Mouse (Mus musculus): ENCODE results near the gene Ptp4a2.
"Not testable (repeated sequence)": the region's sequence is repeated elsewhere in the genome, so short reads cannot be mapped to it uniquely, and the experiment has no call there.

Ptp4a2 gene

DNA sequence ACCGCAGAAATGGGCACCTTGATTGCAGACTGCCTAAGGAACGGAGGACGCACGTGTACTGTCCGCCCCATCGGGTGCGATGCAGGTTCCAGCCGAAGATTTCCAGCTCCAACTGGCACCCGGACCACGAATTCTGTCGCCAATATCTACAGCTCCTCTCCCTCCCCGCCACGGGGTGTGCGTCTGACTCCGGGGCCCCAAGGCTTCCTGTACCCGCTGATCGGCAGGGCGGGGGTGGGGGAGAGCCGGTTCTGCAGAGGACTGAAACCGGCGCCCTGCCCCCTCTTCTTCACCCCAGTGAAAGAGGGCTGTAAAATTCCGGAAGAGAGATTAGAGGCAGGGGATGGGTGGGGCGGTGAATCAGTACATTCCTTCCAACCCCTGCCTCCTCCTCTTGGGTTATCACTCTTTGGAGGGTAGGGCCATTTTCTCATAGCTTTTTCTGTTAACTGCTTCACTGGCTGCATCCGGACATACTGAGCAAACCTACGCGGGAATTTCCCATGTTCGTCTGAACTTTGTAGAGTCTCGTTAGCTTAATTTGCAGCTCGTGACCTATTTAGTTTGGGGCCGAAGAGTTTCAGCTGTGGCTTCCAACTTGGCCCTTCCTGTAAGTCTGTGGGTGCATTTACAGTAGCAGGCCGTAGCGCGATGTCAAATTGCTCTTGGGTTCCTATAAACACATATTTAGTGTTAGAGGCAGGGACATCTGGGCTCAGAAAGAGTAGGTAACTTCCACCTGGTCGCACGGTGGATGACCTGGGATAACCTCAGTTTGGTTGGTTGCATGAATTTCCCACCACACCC is at the start of gene Ptp4a2:
TSS of gene Ptp4a2 (plus strand) at position 422 of the 807 bp plus-strand sequence.
- DNase-seq (ENCODE audit: low spot score), result peak; percentile 25

- no peak for DNase-seq (ENCODE audit: low spot score)
These were observed 49.4 kb upstream of the Ptp4a2 start for GRCm38 (mm10) chr4:129761606-129762005.

- not testable (repeated sequence) for DNase-seq (ENCODE audit: low spot score)
These were observed 48.5 kb upstream of the Ptp4a2 start for GRCm38 (mm10) chr4:129762496-129762895.

- DNase-seq (ENCODE audit: low spot score), result no peak
These were observed 45.7 kb upstream of the Ptp4a2 start for GRCm38 (mm10) chr4:129765351-129765750.

- no peak for DNase-seq (ENCODE audit: low spot score)
These were observed 43.2 kb upstream of the Ptp4a2 start for GRCm38 (mm10) chr4:129767782-129768181.

DNA sequence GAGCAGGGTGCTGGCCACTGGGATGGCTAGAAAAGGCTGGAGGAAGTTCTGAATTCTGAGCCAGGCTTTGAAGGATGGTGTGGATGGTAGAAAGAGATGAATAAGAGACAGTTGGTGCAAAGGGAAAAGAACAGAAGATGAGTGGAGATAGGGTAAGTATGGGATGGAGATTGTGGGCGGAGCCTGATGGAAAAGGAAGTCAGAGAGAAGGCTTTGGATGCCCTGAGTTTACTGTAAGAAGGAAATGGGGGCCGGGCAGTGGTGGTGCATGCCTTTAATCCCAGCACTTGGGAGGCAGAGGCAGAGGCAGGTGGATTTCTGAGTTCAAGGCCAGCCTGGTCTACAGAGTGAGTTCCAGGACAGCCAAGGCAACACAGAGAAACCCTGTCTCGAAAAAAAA is 42.3 kb upstream of the Ptp4a2 start:
- DNase-seq (ENCODE audit: low spot score), result not testable (repeated sequence)

- no peak for DNase-seq (ENCODE audit: low spot score)
These were observed 40.4 kb upstream of the Ptp4a2 start for GRCm38 (mm10) chr4:129770600-129770999.

- no peak for DNase-seq (ENCODE audit: low spot score)
These were observed 39.7 kb upstream of the Ptp4a2 start for GRCm38 (mm10) chr4:129771314-129771671.

GRCm38 (mm10) chr4:129771672-129772521 is 39.1 kb upstream of the Ptp4a2 start:
- DNase-seq (ENCODE audit: low spot score), result peak; percentile 63

DNA sequence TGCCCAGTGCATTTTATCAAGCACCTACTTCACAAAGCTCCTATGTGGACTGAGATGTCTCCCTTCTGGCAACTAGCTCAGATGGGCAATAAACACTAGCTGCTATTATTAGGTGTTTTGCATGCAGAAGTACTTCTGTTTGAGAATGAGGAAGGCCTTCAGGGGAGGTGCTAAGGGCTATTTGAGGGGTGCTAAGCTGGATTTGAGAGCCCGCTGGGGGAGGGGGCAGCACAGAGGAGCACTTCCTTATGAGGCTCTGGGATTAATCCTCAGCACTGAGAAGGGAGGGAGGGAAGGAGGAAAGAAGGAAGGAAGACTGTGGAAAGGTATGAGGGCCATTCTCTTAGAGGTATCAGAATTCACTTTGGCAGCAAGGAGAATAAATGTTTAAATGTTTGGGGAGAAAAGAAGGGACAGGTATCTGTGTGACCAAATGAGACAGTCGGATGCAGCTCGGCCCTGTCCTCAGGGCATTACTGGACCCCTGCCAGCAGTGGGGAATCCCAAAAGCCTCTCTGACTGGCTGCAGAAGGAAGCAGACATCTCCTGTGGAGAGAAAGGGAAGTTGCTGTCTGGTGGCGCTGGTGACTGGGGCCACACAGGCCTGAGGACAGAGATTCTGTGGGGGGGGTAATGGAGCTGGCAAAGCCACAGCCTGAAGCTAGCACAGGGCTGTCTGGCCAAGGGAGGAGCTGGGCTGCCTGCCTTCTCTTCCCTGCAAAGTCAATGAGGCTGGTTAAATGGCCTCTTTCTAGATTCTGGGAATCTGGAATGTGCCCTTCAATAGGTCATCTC is 28.9 kb upstream of the Ptp4a2 start:
- no peak for DNase-seq (ENCODE audit: low spot score)

DNA sequence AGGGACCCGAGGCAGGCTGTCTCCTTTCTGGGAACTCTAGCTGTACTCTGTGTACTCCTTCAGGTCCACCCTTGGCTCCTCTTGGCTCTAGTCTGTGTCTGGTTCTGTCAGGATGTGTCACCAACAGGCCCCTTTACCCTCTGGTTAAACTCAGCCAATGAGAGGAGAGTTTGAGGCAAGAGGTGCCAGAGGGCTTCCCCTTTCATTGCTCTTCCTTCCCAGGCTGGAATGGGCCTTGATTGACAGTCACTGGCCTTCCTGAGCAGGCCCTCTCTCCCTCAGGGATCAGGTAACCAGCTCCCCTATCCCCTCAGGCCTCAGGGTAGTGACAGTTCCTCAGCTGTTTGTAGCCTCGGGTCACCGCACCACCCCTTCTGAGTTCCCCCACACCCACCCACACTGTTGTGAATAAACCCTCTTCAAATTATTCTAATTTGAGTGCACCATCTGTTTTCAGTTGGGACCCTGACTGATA is 28.1 kb upstream of the Ptp4a2 start:
- peak; percentile 46 for DNase-seq (ENCODE audit: low spot score)

GRCm38 (mm10) chr4:129783506-129783905 is 27.5 kb upstream of the Ptp4a2 start:
- DNase-seq (ENCODE audit: low spot score), result no peak

- DNase-seq (ENCODE audit: low spot score), result peak; percentile 89
These were observed 25.8 kb upstream of the Ptp4a2 start for GRCm38 (mm10) chr4:129785178-129785577.

GRCm38 (mm10) chr4:129788693-129789092 is 22.3 kb upstream of the Ptp4a2 start:
- DNase-seq (ENCODE audit: low spot score), result no peak

DNA sequence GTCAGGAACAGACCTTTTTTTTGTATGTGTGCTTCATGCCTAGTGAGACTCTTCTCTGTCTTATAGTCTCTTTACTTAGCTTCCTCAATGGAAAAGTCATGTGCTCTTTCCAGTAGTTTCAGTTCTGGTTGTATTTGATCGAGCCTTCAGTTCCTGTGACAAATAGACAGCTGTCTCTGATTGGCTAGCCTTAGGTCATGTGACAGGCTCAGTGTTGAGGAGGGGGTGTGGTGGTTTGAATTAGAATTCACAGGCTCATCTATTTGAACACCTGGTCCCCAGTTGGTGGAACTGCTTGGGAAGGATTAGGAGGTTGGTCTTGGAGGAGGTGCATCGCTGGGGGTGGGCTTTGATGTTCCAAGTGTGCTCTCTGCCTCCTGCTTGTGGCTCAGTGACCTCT is 21.4 kb upstream of the Ptp4a2 start:
- DNase-seq (ENCODE audit: low spot score), result no peak

DNA sequence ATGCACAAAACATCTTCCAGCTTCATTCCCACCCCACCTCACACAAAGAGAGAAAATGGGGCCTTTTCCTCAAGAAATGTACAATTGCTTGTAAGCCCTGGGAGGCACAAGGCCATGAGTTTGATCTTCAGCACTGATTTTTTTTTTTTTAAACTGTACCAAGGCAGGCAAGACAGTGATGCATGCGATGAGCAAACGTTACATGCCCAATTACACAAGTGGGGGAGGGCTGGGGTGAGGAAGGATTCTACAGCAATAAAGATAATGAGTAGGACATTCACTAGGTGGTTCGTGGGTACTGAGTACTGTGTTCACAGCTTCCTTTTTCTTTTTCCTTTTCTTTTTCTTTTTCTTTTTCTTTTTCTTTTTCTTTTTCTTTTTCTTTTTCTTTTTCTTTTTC is 20.5 kb upstream of the Ptp4a2 start:
- no peak for DNase-seq (ENCODE audit: low spot score)

- peak; percentile 35 for DNase-seq (ENCODE audit: low spot score)
These were observed 19.6 kb upstream of the Ptp4a2 start for GRCm38 (mm10) chr4:129791399-129791798.

DNA sequence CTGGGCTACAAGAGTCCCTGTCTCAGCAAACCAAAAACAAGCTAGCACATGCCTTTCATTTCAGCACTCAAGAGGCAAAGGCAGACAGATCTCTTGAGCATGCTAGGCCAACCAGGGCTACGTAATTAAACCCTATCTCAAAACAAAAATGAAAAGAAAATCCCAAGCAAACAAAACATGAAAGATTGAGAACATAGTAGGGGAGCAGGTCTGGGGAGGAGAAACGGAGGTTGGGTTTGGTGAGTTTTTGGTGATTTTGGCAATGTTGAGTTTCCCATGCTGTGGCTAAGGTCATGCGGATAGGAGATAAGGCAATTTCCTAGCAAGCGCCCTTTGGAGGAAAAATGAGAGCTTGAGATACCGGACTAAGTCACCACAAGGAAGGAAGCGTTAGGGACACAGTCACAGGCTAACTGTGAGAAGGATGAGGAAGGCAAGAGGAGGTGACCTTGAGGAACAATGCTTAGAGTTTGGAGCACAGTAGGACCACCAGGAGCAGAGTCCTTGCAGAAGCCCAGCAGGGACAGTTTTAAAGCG is 18.3 kb upstream of the Ptp4a2 start:
- DNase-seq (ENCODE audit: low spot score), result no peak

DNA sequence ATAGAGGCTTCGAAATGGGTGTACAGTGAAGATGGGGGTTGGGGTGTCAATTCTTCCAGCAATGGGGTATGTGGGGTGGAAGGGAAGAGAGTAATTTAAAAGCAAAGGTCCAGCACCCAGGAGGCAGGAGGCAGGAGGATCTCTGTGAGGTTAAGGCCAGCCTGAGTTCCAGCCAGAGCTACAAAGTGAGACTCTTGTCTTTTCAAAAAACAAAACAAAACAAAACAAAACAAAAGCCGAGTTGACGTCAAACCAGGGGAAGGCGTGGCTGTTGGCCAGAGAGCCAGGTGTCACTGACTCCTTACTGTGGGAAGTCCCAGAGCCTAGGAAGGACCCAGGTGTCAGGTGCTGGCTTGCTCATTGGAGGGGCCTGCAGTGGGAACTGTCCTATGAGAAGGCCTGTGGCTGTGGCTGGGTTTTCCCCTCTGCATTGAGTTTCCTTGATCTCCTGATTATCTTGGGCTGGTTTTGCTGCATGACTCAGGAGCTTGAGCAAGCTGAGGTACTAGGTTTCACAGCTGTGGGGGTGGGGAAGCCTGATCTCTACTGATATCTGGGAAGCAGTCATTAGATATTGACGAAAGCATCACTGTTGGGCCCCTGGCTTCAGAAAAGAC is 17.2 kb upstream of the Ptp4a2 start:
- DNase-seq (ENCODE audit: low spot score), result no peak

DNA sequence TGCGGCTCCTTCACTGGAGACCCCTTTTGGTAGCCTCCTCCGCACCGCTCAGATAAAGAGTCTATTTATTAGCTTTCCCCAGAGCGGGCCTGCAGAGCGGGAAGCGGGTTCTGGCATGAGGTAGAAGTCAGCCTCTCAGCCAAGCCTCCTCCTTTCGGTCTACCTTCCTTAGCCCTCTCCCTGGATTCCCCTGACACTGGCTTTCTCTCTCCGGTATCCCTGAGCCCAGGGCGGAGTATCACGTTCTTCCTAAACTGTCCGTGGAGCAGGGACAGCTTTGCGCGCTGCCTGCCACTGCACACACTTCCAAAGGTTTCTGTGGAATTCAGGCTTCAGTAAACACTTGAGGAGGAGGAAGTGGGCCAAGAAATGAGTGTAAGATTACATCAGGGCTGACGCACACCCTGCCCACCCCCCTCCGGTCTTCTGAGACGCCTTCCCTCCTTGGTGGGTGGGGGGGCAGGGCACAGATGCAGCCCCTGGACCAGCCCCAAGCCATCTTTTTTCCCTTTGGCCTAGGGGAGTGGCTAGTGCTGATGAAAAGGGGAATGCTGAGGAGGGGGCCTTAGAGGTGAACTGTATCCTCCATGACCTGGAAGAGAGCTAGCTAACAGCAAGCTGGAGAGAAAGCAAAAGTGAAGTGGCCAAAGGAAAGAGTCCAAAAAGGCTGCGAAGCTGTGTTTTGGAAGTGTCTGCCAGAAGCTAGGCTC is 15.7 kb upstream of the Ptp4a2 start:
- peak; percentile 60 for DNase-seq (ENCODE audit: low spot score)

GRCm38 (mm10) chr4:129795861-129796260 is 15.2 kb upstream of the Ptp4a2 start:
- DNase-seq (ENCODE audit: low spot score), result no peak

All from embryo, embryonic 10 days (tissue).